Mouse (Mus musculus) hindbrain, embryonic 11.5 days (tissue): ENCODE measurements around the gene Polk. TPM values are rescaled to one million over a fixed set of nuclear protein-coding genes. Genes with fewer than 3 reads are reported as not detected.

Source experiments
- ATAC-seq: fragments of 200-750 bp; cut with Nextera tagmentation; 2 replicates; pipeline ENCODE4 v1.8.0; 2017; ENCODE audit warnings: mild to moderate bottlenecking, moderate TSS enrichment, moderate library complexity; ENCODE audit not compliant: low FRiP score
- DNase-seq: peaks from one replicate; pipeline ENCODE4 v3.0.0-alpha.2; 2015; ENCODE audit warnings: low spot score
- H3K27ac ChIP-seq: fragments of 300-500 bp; sonication (generic); 2 replicates; pipeline ENCODE4 v1.5.1; 2014; ENCODE audit warnings: mild to moderate bottlenecking, low read depth, low read length
- H3K27me3 ChIP-seq: fragments of 300-500 bp; sonication (generic); 2 replicates; pipeline ENCODE4 v1.6.1; 2014; ENCODE audit warnings: mild to moderate bottlenecking, low read length, moderate library complexity, mixed read lengths; ENCODE audit not compliant: control insufficient read depth, insufficient read depth
- H3K36me3 ChIP-seq: fragments of 300-500 bp; sonication (generic); 2 replicates; pipeline ENCODE4 v1.6.1; 2014; ENCODE audit warnings: mild to moderate bottlenecking, low read length, moderate library complexity, mixed read lengths; ENCODE audit not compliant: control insufficient read depth, insufficient read depth
- H3K4me1 ChIP-seq: fragments of 300-500 bp; sonication (generic); replicated peaks from 2 replicates; pipeline ENCODE4 v1.6.1; 2014; ENCODE audit warnings: low read length, mixed read lengths; ENCODE audit not compliant: control insufficient read depth, insufficient read depth
- H3K4me2 ChIP-seq: fragments of 300-500 bp; sonication (generic); replicated peaks from 2 replicates; pipeline ENCODE4 v1.6.1; 2014; ENCODE audit warnings: mild to moderate bottlenecking, low read depth, low read length
- H3K4me3 ChIP-seq: fragments of 300-500 bp; sonication (generic); 2 replicates; pipeline ENCODE4 v1.5.1; 2014; ENCODE audit warnings: low read depth, low read length
- H3K9ac ChIP-seq: fragments of 300-500 bp; sonication (generic); 2 replicates; pipeline ENCODE4 v1.6.1; 2014; ENCODE audit warnings: low read depth, low read length
- H3K9me3 ChIP-seq: fragments of 300-500 bp; sonication (generic); 2 replicates; pipeline ENCODE4 v1.6.1; 2016; ENCODE audit warnings: low read length; ENCODE audit not compliant: control insufficient read depth
- WGBS: fragments of 180-500 bp; shearing (Covaris S2); extraction: QIAGEN DNeasy Blood & Tissue Kit; methylation state at CpG from one replicate; pipeline ENCODE4 v1.1.7; 2014; 5-methylcytosine and 5-hydroxymethylcytosine counted together
- polyA plus RNA-seq: library from polyadenylated mRNA; unstranded; fragments of >200 nt; fragmentation: Nextera tagmentation; extraction: Ambion mirVana; gene quantifications from 2 replicates; pipeline ENCODE4 v1.2.1, GENCODE M21; 2014

The Polk gene
- polyA plus RNA-seq, 1 experiment from 2014 or later, result 6.7 TPM

DNA sequence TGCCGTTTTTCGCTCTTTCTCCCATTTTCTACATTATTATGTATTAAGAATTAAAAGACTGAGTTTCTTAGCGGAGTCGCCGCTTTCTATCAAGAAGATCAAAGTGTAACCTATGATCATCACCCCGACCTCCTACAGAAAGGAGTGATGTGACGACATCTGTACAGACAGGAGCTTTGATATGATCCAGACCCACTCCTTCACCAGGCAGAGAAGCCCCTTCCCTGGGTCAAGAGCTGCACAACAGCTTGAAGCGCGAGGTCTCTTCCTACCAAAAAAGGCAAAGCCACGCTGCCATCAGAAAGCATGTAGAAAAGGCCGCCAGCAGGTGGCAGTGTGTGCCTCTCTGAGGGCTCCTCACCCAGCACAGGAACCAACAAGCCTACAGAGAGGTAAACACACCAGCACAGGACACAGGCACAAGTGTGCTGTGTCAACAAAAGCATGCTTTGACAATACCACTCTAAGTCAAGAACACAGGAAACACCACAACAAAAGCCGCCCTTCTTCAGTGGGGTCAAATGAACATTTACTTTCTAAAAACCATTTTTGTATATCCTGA lies 110.7 kb downstream of the Polk start:
- H3K4me3 ChIP-seq, result no peak overlapping the region
- WGBS, result 40% methylated on average over 12 of the region's 12 CpGs
- peak; percentile 94 for DNase-seq
- ATAC-seq, result peak; percentile 75
- H3K4me2 ChIP-seq, result no peak overlapping the region
- H3K4me1 ChIP-seq, result no peaks in the 10 kb centered on the region
- H3K9ac ChIP-seq, result no peak overlapping the region
- H3K9me3 ChIP-seq, result no peaks in the 10 kb centered on the region
- no peak overlapping the region for H3K27ac ChIP-seq
- no peaks in the 10 kb centered on the region for H3K36me3 ChIP-seq
- H3K27me3 ChIP-seq, result no peaks in the 10 kb centered on the region

Other genes with a start within 250 kb of the Polk start
- 29.3 and 33.6 TPM in 2 replicates for gene Poc5, start 154.3 kb downstream of the Polk start, polyA plus RNA-seq
- gene Ankdd1b, start 71.4 kb downstream of the Polk start, polyA plus RNA-seq, result not detected in 2 replicates
- not detected in 2 replicates for gene Gm17622, start 51.8 kb downstream of the Polk start, polyA plus RNA-seq
- 7.9 and 11.6 TPM in 2 replicates for gene Col4a3bp, start within 50 bp of the Polk start, polyA plus RNA-seq
- 199 and 238 TPM in 2 replicates for gene Hmgcr, start 128.4 kb upstream of the Polk start, polyA plus RNA-seq
- gene Ankrd31, start 205.7 kb upstream of the Polk start, polyA plus RNA-seq, result not detected in 2 replicates